Mouse (Mus musculus) myocyte (in vitro differentiated cells): ENCODE results near the gene Insl6. TPM values are rescaled to one million over a fixed set of nuclear protein-coding genes. Genes with fewer than 3 reads are reported as not detected.
A peak's percentile ranks its signal among the peaks of the same experiment; 100 is the strongest.

Source experiments
- H3K27me3 ChIP-seq: one replicate; pipeline ENCODE4 v1.6.1; 2011; ENCODE audit not compliant: control insufficient read depth, insufficient read depth, insufficient read length
- H3K36me3 ChIP-seq: one replicate; pipeline ENCODE4 v1.6.1; 2011; ENCODE audit not compliant: control insufficient read depth, insufficient read depth
- H3K4me2 ChIP-seq: one replicate; pipeline ENCODE4 v1.6.1; 2011; ENCODE audit warnings: low read depth, control low read depth
- H3K4me3 ChIP-seq: one replicate; pipeline ENCODE4 v1.5.1; 2011; ENCODE audit warnings: mild to moderate bottlenecking, control low read depth, moderate library complexity
- H3K79me2 ChIP-seq: one replicate; pipeline ENCODE4 v1.6.1; 2011; ENCODE audit not compliant: control insufficient read depth, insufficient read depth
- H3ac ChIP-seq: one replicate; pipeline ENCODE4 v1.6.1; 2011; ENCODE audit not compliant: control insufficient read depth, insufficient read length
- CEBPB ChIP-seq: IDR thresholded peaks from 2 replicates; pipeline ENCODE4 v1.6.1; 2011; ENCODE audit warnings: mild to moderate bottlenecking, moderate library complexity; ENCODE audit not compliant: poor library complexity, insufficient read depth, severe bottlenecking
- E2F4 ChIP-seq: IDR thresholded peaks from one replicate; pipeline ENCODE4 v1.6.1; 2011; ENCODE audit warnings: mild to moderate bottlenecking, control low read depth, moderate library complexity; ENCODE audit not compliant: insufficient read depth
- MAX ChIP-seq: IDR thresholded peaks from one replicate; pipeline ENCODE4 v1.6.1; 2011; ENCODE audit warnings: low read depth, mild to moderate bottlenecking, control low read depth
- MYOD1 ChIP-seq, 3 experiments: IDR thresholded peaks; one replicate each; pipeline ENCODE4 v1.6.1; 2011; ENCODE audit warnings: control low read depth in 2 of 3, low read depth in 2 of 3, mild to moderate bottlenecking in 2 of 3, moderate library complexity in 1 of 3; ENCODE audit not compliant: insufficient read length in 2 of 3, control insufficient read depth in 1 of 3
- MYOG ChIP-seq, 3 experiments: IDR thresholded peaks; one replicate each; pipeline ENCODE4 v1.6.1; 2011; ENCODE audit warnings: control low read depth in 2 of 3, low read depth in 2 of 3, mild to moderate bottlenecking in 2 of 3; ENCODE audit not compliant: insufficient read length in 2 of 3, control insufficient read depth in 1 of 3, insufficient read depth in 1 of 3
- POLR2A ChIP-seq: IDR thresholded peaks from one replicate; pipeline ENCODE4 v1.6.1; 2011; ENCODE audit warnings: low read depth, mild to moderate bottlenecking, control low read depth, moderate library complexity; ENCODE audit not compliant: insufficient read length
- POLR2AphosphoS2 ChIP-seq: IDR thresholded peaks from one replicate; pipeline ENCODE4 v1.6.1; 2011; ENCODE audit warnings: low read depth, control low read depth; ENCODE audit not compliant: insufficient read length
- REST ChIP-seq: IDR thresholded peaks from one replicate; pipeline ENCODE4 v1.6.1; 2011; ENCODE audit warnings: mild to moderate bottlenecking, control low read depth, moderate library complexity; ENCODE audit not compliant: insufficient read depth, insufficient read length
- SRF ChIP-seq: IDR thresholded peaks from one replicate; pipeline ENCODE4 v1.6.1; 2011; ENCODE audit warnings: low read depth; ENCODE audit not compliant: control insufficient read depth, insufficient read length
- TCF12 ChIP-seq: IDR thresholded peaks from one replicate; pipeline ENCODE4 v1.6.1; 2011; ENCODE audit warnings: mild to moderate bottlenecking, control low read depth; ENCODE audit not compliant: poor library complexity, insufficient read depth, severe bottlenecking
- TCF3 ChIP-seq: IDR thresholded peaks from one replicate; pipeline ENCODE4 v1.6.1; 2011; ENCODE audit warnings: low read depth, control low read depth; ENCODE audit not compliant: insufficient read length
- USF1 ChIP-seq: IDR thresholded peaks from one replicate; pipeline ENCODE4 v1.6.1; 2011; ENCODE audit warnings: low read depth, mild to moderate bottlenecking, control low read depth, moderate library complexity
- polyA plus RNA-seq: library from polyadenylated mRNA; unstranded; fragments of >200 nt; fragmentation: generic; extraction: Trizol; gene quantifications from one replicate; pipeline ENCODE4 v1.2.1, GENCODE M21; 2012; ENCODE audit warnings: missing spikeins

The Insl6 gene
- polyA plus RNA-seq, 1 experiment, result 1.9 TPM

- Histone ChIP-seq H3K79me2 (no peaks in the 10 kb centered on the region), H3K36me3 (no peaks in the 10 kb centered on the region), H3K27me3 (no peaks in the 10 kb centered on the region), H3ac (peak overlapping the region; percentile 35), H3K4me2 (peak overlapping the region; percentile 82), H3K4me3 (peak overlapping the region; percentile 33)
- TF ChIP-seq TCF12, result no peak
- no peak for TF ChIP-seq POLR2AphosphoS2
- TF ChIP-seq TCF3, result no peak
- TF ChIP-seq MYOG (IDR thresholded peaks at IDR 0.05; ENCODE audit: control insufficient read depth in 1 of 3, insufficient read depth in 1 of 3, insufficient read length in 2 of 3, low read depth in 2 of 3), result no peak
- no peak for TF ChIP-seq E2F4
- no peak for TF ChIP-seq POLR2A
- no peak for TF ChIP-seq SRF
- TF ChIP-seq CEBPB, result no peak
- TF ChIP-seq MAX, result no peak
- TF ChIP-seq MYOD1 (IDR thresholded peaks at IDR 0.05; ENCODE audit: control insufficient read depth in 1 of 3, insufficient read length in 2 of 3, low read depth in 2 of 3), result no peak
- no peak for TF ChIP-seq REST
- TF ChIP-seq USF1, result no peak
Measured at GRCm38 (mm10) chr19:29362173-29362930, 37.2 kb upstream of the Insl6 start.

DNA sequence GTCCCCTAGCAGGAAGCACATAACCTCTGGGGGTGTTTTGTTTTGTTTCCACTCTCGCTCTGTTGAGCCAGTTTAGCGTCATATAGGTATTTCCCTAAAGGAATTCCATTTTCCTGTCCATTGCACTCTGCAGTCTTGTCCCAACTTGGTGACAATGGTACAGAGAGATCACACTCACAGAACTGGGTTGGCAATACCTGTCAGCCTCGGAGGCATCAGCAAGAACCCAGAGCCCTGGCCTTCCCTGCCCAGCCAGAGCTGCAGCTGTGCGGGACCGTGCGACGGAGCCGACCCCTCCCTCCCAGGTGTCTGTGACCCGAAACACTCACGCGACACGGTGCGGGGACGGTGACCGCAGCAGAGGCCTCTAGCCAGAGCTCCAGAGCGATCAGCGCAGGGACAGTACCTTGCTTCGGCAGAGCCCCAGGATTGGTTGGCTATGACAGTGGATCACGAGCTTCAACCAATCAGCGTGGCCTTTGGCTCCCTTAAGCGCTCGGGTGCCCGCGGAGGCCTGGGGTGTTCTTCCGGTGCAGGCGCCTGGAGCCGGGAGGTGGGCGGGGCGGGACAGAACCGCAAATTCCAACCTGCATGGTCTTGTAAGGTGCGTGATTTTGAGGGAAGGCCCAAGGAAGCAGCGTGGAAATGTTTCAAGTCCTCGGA lies 36.4 kb upstream of the Insl6 start:
- Histone ChIP-seq H3K79me2 (no peaks in the 10 kb centered on the region), H3K27me3 (no peaks in the 10 kb centered on the region), H3K4me2 (peak overlapping the region; percentile 82), H3K36me3 (no peaks in the 10 kb centered on the region), H3ac (peak overlapping the region; percentile 35), H3K4me3 (peak overlapping the region; percentile 33)
- peak; percentile 82 for TF ChIP-seq POLR2AphosphoS2
- no peak for TF ChIP-seq TCF3
- TF ChIP-seq POLR2A, result peak; percentile 89
- peak in 1 of 3 experiments; percentile 44 for TF ChIP-seq MYOG (IDR thresholded peaks at IDR 0.05; ENCODE audit: control insufficient read depth in 1 of 3, insufficient read depth in 1 of 3, insufficient read length in 2 of 3, low read depth in 2 of 3)

DNA sequence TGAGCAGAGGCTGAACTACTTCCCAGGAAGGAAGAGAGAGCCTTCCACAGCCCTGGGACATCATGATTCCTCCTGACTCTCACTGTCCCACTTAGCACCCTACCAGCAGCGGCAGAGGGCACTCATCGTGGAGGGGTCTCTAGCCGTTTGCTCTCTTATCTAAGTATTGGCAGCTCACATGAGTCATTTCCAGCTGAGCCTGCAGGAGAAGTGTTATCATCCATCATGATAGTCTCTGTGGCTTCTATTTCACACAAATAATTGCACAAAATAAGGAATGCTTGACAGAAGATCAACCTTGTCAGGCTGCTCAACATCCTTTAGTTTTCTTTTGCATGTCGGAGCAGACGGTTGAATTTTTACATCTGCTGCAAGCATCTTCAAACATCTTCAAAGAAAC lies 35.1 kb upstream of the Insl6 start:
- Histone ChIP-seq H3K36me3 (no peaks in the 10 kb centered on the region), H3ac (no peak overlapping the region), H3K27me3 (no peaks in the 10 kb centered on the region), H3K79me2 (no peaks in the 10 kb centered on the region), H3K4me3 (no peak overlapping the region), H3K4me2 (no peak overlapping the region)
- TF ChIP-seq POLR2AphosphoS2 (no peak), TCF3 (no peak), REST (no peak), MYOD1 (IDR thresholded peaks at IDR 0.05; ENCODE audit: control insufficient read depth in 1 of 3, insufficient read length in 2 of 3, low read depth in 2 of 3) (no peak), MAX (no peak)

DNA sequence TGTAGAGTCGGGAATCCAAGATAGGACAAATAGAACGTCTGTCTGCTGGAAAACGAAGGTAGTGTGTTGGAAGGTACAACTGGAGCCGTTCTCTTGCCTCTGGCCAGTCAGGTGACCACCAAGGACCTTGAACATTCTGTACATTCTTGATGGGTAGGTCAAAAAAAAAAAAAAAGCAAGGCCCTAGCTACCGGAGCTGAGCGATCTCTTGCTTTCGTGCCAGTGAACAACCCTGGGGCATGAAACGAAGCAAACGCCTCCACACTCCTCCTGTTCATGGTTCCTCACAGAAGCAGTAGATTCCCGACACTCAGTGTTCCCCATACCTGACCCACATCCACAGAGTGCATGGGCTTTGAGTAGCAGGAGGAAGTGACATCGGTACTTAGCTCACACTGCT lies 31.1 kb upstream of the Insl6 start:
- Histone ChIP-seq H3K27me3 (no peaks in the 10 kb centered on the region), H3K4me2 (no peak overlapping the region), H3K4me3 (no peak overlapping the region), H3K79me2 (no peaks in the 10 kb centered on the region), H3ac (no peak overlapping the region), H3K36me3 (no peaks in the 10 kb centered on the region)
- no peak for TF ChIP-seq CEBPB
- no peak for TF ChIP-seq MYOG (IDR thresholded peaks at IDR 0.05; ENCODE audit: control insufficient read depth in 1 of 3, insufficient read depth in 1 of 3, insufficient read length in 2 of 3, low read depth in 2 of 3)
- TF ChIP-seq TCF3, result no peak
- TF ChIP-seq SRF, result no peak
- TF ChIP-seq POLR2A, result no peak
- no peak for TF ChIP-seq TCF12
- TF ChIP-seq USF1, result no peak
- TF ChIP-seq MAX, result no peak
- TF ChIP-seq MYOD1 (IDR thresholded peaks at IDR 0.05; ENCODE audit: control insufficient read depth in 1 of 3, insufficient read length in 2 of 3, low read depth in 2 of 3), result no peak
- no peak for TF ChIP-seq POLR2AphosphoS2
- TF ChIP-seq REST, result no peak
- TF ChIP-seq E2F4, result no peak
